Mouse (Mus musculus) gastrocnemius, adult 2 months (tissue): ENCODE measurements around the gene Tbc1d15. TPM values are rescaled to one million over a fixed set of nuclear protein-coding genes. Genes with fewer than 3 reads are reported as not detected.
"Not testable (repeated sequence)": the region's sequence is repeated elsewhere in the genome, so short reads cannot be mapped to it uniquely, and the experiment has no call there.

Source experiments
- DNase-seq: peaks from one replicate; pipeline ENCODE4 v3.0.0; 2022
- H3K27ac ChIP-seq: fragments of 200-600 bp; 2 replicates; pipeline ENCODE4 v1.8.1; 2022; ENCODE audit warnings: mild to moderate bottlenecking
- H3K4me3 ChIP-seq: fragments of 200-600 bp; 2 replicates; pipeline ENCODE4 v1.8.1; 2022; ENCODE audit warnings: mild to moderate bottlenecking, moderate library complexity
- CTCF ChIP-seq: fragments of 200-600 bp; IDR thresholded peaks from 2 replicates; pipeline ENCODE4 v1.8.1; 2022; ENCODE audit warnings: antibody characterized with exemption, mild to moderate bottlenecking, moderate library complexity
- intact Hi-C: fragments of 180-260 bp; cut with DNase I; formaldehyde crosslinking; loops from one replicate; pipeline ENCODE4 v1.15.1; 2025
- total RNA-seq, 2 experiments: library from RNA; stranded (reverse); gene quantifications; 2 replicates each; pipeline ENCODE4 v1.2.3; 2021

Gene Tbc1d15
- total RNA-seq, 2 experiments from 2014 or later = 44.5 to 45.6 TPM

DNA sequence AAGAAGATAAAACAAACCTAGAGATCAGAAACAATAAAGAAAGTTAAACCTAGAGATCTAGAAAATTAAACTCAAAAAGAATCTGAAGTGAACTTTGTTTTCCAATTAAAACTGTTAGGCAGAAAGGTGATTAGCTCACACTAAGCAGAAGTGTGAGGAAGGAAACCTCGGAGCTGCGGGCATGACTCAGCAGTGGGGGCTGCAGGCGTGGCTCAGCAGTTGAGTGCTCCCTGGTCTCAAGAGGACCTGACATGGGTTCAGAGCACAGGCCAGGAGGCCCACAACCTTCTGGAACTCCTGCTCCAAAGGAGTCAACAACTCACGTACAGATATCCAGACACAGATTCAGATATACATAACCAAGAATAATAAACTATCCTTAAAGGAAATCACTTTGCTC is 14.5 kb downstream of the Tbc1d15 start:
- Histone ChIP-seq H3K4me3 (no peak overlapping the region), H3K27ac (no peak overlapping the region)
- intact Hi-C loops = no loop called here
- no peak for TF ChIP-seq CTCF
- no peak for DNase-seq

DNA sequence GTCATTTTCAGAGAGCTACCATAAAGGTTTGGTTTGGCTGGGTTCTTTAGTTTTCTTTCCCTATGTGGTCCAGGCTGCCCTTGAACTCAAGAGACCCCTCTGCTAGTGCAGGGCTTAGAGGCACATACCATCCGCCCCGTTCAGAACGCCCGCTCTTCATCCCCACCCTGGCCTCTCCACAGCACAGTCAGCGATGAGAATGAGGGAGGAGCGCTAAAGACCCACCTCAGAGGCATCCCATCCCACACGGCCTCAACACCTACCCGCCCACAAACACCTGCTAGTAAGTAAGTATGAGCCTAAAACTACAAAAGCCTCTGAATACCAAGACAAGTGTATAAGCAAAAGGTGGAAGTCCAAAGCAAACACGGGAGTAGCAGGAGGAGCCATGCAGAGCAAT is 15.8 kb downstream of the Tbc1d15 start:
- H3K27ac ChIP-seq = no peak overlapping the region
- H3K4me3 ChIP-seq = no peak overlapping the region
- DNase-seq = no peak
- intact Hi-C loops = no loop called here
- no peak for TF ChIP-seq CTCF

GRCm38 (mm10) chr10:115233798-115234197 is 17.5 kb downstream of the Tbc1d15 start:
- intact Hi-C loops = no loop called here
- Histone ChIP-seq H3K4me3 (no peak overlapping the region), H3K27ac (no peak overlapping the region)
- DNase-seq = no peak
- no peak for TF ChIP-seq CTCF

GRCm38 (mm10) chr10:115232513-115232912 is 18.8 kb downstream of the Tbc1d15 start:
- TF ChIP-seq CTCF = no peak

GRCm38 (mm10) chr10:115229023-115229422 is 22.2 kb downstream of the Tbc1d15 start:
- DNase-seq = no peak
- Histone ChIP-seq H3K27ac (no peak overlapping the region), H3K4me3 (no peak overlapping the region)
- intact Hi-C loops = no loop called here
- TF ChIP-seq CTCF = no peak

More at GRCm38 (mm10) chr10:115232513-115232912, 18.8 kb downstream of the Tbc1d15 start:
- Histone ChIP-seq H3K4me3 (no peak overlapping the region), H3K27ac (no peak overlapping the region)
- DNase-seq = no peak
- intact Hi-C loops = no loop called here

- no peak for TF ChIP-seq CTCF
- no peak for DNase-seq
- intact Hi-C loops = no loop called here
- H3K4me3 ChIP-seq = no peak overlapping the region
- no peak overlapping the region for H3K27ac ChIP-seq
These were observed 24.7 kb downstream of the Tbc1d15 start for GRCm38 (mm10) chr10:115226586-115226985.

DNA sequence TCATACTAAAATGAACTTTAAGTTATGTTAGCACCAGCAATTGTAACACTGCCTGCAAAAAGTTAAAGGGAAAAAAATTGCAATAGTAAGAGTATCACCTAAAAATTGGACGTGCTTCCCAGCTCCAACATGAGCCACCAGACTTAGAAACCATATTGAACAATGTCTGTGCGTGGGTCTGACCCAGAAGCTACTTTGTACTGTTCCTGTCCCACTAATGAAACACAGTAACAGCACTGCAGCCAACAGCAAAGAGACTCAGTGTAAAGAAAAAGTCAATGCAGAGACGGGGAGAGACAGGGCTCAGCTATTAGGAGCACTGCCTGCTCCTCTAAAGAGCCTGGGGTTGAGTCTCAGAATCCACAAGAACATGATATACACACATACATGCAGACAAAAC is 27.4 kb downstream of the Tbc1d15 start:
- TF ChIP-seq CTCF = no peak
- H3K27ac ChIP-seq = no peak overlapping the region
- DNase-seq = no peak
- no peak overlapping the region for H3K4me3 ChIP-seq
- intact Hi-C loops = no loop called here

GRCm38 (mm10) chr10:115212916-115213580 is 38.2 kb downstream of the Tbc1d15 start:
- intact Hi-C loops = no loop called here
- no peak for TF ChIP-seq CTCF
- no peak overlapping the region for H3K27ac ChIP-seq
- DNase-seq = no peak
- no peak overlapping the region for H3K4me3 ChIP-seq

GRCm38 (mm10) chr10:115205825-115206224 is 45.4 kb downstream of the Tbc1d15 start:
- no peak for DNase-seq
- Histone ChIP-seq H3K27ac (no peak overlapping the region), H3K4me3 (no peak overlapping the region)
- no peak for TF ChIP-seq CTCF
- intact Hi-C loops = no loop called here

DNA sequence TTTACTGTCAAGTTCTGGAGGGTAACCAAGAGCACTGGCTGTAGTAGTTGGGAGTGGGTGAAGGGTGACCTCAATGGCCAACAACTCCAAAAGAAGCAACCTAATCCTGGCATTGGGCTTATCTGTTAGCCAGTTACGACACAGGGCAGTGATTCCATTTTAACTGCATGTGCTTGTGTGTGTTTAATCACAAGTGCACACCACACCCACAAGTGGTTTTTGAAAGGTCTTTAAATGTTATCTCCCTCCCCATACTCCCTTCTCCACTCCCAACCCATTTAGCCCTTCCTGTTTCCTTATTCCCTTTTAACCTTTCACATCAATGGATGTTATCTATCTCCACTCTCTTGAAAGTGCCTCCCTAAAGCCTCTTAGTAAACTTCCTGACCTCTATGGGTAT is 46.0 kb downstream of the Tbc1d15 start:
- intact Hi-C loops = no loop called here
- no peak for DNase-seq
- Histone ChIP-seq H3K27ac (no peak overlapping the region), H3K4me3 (no peak overlapping the region)
- no peak for TF ChIP-seq CTCF

DNA sequence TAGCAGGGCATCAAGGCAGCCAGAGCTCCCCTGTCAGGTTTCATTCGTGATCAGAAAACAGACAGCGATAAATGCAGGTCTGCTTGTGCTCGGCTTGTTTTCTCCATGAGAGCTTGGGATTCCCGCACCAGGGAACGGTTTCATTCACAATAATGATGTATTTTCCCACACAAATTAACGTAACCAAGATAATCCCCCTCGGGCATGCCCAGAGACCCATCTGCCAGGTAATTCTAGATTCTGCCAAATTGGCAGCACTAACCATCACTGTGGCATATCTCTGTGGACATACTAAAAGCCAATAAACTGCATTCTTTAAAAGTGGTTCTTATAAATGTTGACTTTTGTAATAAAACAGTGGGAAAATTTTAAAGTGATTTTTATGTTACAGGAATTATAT is 60.1 kb downstream of the Tbc1d15 start:
- no peak overlapping the region for H3K4me3 ChIP-seq
- no peak for TF ChIP-seq CTCF
- intact Hi-C loops = no loop called here
- H3K27ac ChIP-seq = no peak overlapping the region
- DNase-seq = no peak

GRCm38 (mm10) chr10:115187390-115187789 is 63.9 kb downstream of the Tbc1d15 start:
- no peak for TF ChIP-seq CTCF
- intact Hi-C loops = no loop called here
- Histone ChIP-seq H3K4me3 (no peak overlapping the region), H3K27ac (no peak overlapping the region)
- no peak for DNase-seq

- peak; percentile 53 for TF ChIP-seq CTCF
- no peak within 1 kb of the TSS for H3K4me3 ChIP-seq
- intact Hi-C loops = no loop called here
- peak; percentile 50 for DNase-seq
- H3K27ac ChIP-seq = no peak within 1 kb of the TSS
These were observed 66.6 kb downstream of the Tbc1d15 start, which contains the start of gene Tph2 for GRCm38 (mm10) chr10:115184697-115185096. TSS of gene Tph2 (minus strand) at chr10:115185022.

DNA sequence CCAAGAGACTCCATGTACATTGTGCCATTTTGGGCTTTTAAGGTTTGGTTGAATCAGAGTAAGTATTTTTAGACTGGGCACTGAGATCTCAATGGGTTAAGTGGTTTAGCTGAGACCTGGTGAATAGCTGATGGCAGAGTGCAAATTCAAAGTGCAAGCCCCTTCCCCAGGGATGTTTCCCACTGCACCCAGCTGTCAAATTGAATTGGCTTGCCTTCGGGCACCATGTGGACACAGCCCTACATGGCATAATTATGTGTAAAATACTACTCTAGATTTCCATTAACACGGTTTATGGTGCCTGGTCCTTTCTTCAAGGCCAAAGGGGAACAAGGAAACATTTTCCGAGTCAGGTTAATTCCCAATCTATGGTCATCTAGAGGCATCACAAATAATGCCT is 70.2 kb downstream of the Tbc1d15 start:
- TF ChIP-seq CTCF = no peak
- DNase-seq = no peak
- Histone ChIP-seq H3K4me3 (no peak overlapping the region), H3K27ac (no peak overlapping the region)
- intact Hi-C loops = no loop called here

DNA sequence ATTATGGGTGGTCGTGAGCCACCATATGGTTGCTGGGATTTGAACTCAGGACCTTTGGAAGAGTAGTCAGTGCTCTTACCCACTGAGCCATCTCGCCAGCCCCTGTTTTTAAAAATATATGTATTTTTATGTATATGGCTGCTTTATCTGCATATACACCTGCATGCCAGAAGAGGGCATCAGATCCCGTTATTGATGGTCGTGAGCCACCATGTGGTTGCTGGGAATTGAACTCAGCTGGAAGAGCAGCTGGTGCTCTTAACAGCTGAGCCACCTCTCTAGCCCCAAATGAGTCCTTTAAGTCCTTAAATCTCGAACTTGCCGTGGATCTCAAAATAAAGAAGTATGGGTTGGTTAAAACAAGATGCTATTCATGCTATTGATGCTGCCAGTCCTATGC is 73.2 kb downstream of the Tbc1d15 start:
- H3K4me3 ChIP-seq, H3K27ac ChIP-seq, intact Hi-C loops, DNase-seq: not testable (repeated sequence)
